Mouse (Mus musculus): ENCODE measurements around the gene Fbxl7. TPM values are rescaled to one million over a fixed set of nuclear protein-coding genes. Genes with fewer than 3 reads are reported as not detected.
A peak's percentile ranks its signal among the peaks of the same experiment; 100 is the strongest.

The Fbxl7 gene
- polyA plus RNA-seq, 1 experiment from 2014 or later, result 7.5 TPM

DNA sequence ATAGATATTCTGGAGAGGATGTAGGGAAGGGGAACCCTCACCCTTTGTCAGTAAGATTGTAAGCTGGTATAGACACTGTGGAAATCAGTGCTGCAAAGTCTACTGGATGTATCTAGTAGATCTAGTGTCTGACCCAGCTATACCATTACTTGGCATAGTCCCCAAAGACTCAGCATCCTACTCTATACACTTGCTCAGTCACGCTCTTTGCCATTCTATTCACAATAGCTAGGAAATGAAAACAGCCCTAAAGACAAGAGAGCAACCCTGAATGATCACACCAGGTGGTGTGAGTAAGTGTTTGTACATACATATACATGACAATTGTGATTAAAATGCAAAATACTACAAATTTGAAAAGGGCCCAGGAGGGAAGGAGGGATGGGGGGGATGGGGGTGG is 23.1 kb downstream of the Fbxl7 start:
- ATAC-seq (no peak), DNase-seq (ENCODE audit: low spot score) (no peak)
- H3K4me3 ChIP-seq (ENCODE audit: low read depth, low read length), result no peak overlapping the region
- H3K9ac ChIP-seq (replicated peaks; ENCODE audit: low read depth), result no peak overlapping the region
- no peak overlapping the region for H3K27ac ChIP-seq (ENCODE audit: low read length)
- no peaks in the 10 kb centered on the region for H3K27me3 ChIP-seq (replicated peaks; ENCODE audit: insufficient read depth, low read length)
- WGBS, result 100% methylated on average over 1 of the region's 1 CpGs
- peaks cover 7% of the 10 kb centered on the region; the same call in 1 of the 2 replicates for H3K4me1 ChIP-seq (ENCODE audit: insufficient read depth, low read depth, low read length)
- H3K36me3 ChIP-seq (ENCODE audit: insufficient read depth, low read length), result no peaks in the 10 kb centered on the region
- TF ChIP-seq CTCF (IDR thresholded peaks at IDR 0.05), result no peak
- no peak for TF ChIP-seq EP300 (IDR thresholded peaks at IDR 0.05)
- H3K9me3 ChIP-seq (ENCODE audit: low read length), result no peaks in the 10 kb centered on the region
- H3K4me2 ChIP-seq (replicated peaks; ENCODE audit: low read depth, low read length), result no peak overlapping the region

DNA sequence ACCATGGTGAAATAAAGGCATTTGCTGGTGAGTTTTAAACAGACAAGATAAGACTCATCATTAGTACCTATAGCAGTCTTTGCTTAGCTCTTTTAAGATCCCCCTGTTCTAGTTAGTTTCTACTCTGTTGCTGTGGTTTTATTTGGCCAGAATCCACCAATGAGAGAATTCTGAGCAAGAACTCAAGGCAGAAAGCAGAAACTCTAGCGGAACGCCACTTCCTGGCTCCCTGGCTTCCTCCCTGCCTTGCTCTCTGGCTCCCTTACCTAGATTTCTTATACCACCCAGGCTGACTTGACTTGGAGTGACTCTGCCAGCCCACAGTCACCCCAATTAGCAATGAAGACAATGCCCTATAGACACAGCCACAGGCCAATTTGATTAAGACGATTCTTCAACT is 26.2 kb downstream of the Fbxl7 start:
- no peak for ATAC-seq
- WGBS, result 67% methylated on average over 3 of the region's 3 CpGs

DNA sequence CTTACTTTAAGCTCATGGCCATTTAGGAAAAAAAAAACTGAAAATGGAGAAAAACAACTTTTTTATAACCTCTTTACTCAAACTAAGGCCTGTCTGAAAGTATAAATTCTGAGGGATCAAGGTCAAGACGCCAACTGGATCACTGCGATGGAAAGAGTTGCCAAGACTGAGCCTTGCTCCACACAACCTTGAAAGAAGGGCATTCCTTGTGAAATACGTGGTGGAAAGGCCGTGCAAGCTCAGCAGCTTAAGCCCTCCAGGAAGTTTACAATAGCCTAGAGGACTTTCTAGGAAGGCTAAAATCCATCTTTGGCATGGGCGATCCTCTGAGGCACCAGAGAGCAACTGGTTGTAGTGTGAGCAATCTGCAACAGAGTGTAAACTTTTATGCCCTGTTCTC is 27.9 kb downstream of the Fbxl7 start:
- Histone ChIP-seq H3K27me3 (replicated peaks; ENCODE audit: insufficient read depth, low read length) (no peaks in the 10 kb centered on the region), H3K4me1 (ENCODE audit: insufficient read depth, low read depth, low read length) (no peaks in the 10 kb centered on the region), H3K9me3 (ENCODE audit: low read length) (no peaks in the 10 kb centered on the region), H3K4me2 (replicated peaks; ENCODE audit: low read depth, low read length) (no peak overlapping the region), H3K27ac (ENCODE audit: low read length) (no peak overlapping the region), H3K4me3 (ENCODE audit: low read depth, low read length) (no peak overlapping the region), H3K9ac (replicated peaks; ENCODE audit: low read depth) (no peak overlapping the region), H3K36me3 (ENCODE audit: insufficient read depth, low read length) (no peaks in the 10 kb centered on the region)
- no peak for ATAC-seq
- DNase-seq (ENCODE audit: low spot score), result peak; percentile 24
- 45% methylated on average over 5 of the region's 5 CpGs for WGBS
- no peak for TF ChIP-seq EP300 (IDR thresholded peaks at IDR 0.05)

More for the DNA sequence above, 26.2 kb downstream of the Fbxl7 start:
- H3K4me2 ChIP-seq (replicated peaks; ENCODE audit: low read depth, low read length), result no peak overlapping the region
- H3K27me3 ChIP-seq (replicated peaks; ENCODE audit: insufficient read depth, low read length), result no peaks in the 10 kb centered on the region
- DNase-seq (ENCODE audit: low spot score), result no peak
- H3K27ac ChIP-seq (ENCODE audit: low read length), result no peak overlapping the region
- H3K4me1 ChIP-seq (ENCODE audit: insufficient read depth, low read depth, low read length), result no peaks in the 10 kb centered on the region
- no peaks in the 10 kb centered on the region for H3K36me3 ChIP-seq (ENCODE audit: insufficient read depth, low read length)
- H3K9me3 ChIP-seq (ENCODE audit: low read length), result no peaks in the 10 kb centered on the region
- H3K4me3 ChIP-seq (ENCODE audit: low read depth, low read length), result no peak overlapping the region
- no peak for TF ChIP-seq EP300 (IDR thresholded peaks at IDR 0.05)
- no peak for TF ChIP-seq CTCF (IDR thresholded peaks at IDR 0.05)
- no peak overlapping the region for H3K9ac ChIP-seq (replicated peaks; ENCODE audit: low read depth)

DNA sequence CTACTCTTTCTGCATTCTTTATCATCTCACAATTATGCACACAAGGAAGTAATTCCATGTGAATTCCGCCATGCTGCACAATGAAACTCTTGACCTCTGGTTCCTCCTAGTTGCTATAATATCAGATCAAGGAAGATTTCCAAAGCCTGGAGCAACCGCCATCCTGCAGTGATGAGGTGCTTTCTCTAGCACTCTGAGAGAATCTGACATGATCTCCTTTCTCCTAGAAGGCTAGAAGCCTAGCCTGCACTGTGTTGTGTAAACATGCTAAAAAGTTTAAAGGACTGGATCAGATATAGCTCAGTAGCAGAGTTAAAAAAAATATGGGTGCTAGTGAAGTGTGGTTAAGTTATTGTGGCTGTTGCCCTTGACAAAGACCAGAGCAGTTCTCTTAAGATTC is 33.2 kb downstream of the Fbxl7 start:
- Histone ChIP-seq H3K9ac (replicated peaks; ENCODE audit: low read depth) (no peak overlapping the region), H3K27ac (ENCODE audit: low read length) (no peak overlapping the region), H3K4me3 (ENCODE audit: low read depth, low read length) (no peak overlapping the region), H3K4me1 (ENCODE audit: insufficient read depth, low read depth, low read length) (no peaks in the 10 kb centered on the region), H3K36me3 (ENCODE audit: insufficient read depth, low read length) (no peaks in the 10 kb centered on the region), H3K4me2 (replicated peaks; ENCODE audit: low read depth, low read length) (no peak overlapping the region), H3K9me3 (ENCODE audit: low read length) (no peaks in the 10 kb centered on the region), H3K27me3 (replicated peaks; ENCODE audit: insufficient read depth, low read length) (no peaks in the 10 kb centered on the region)
- ATAC-seq, result peak; percentile 12; the same call in 1 of the 2 replicates
- peak; percentile 16 for DNase-seq (ENCODE audit: low spot score)
- TF ChIP-seq CTCF (IDR thresholded peaks at IDR 0.05) (no peak), EP300 (IDR thresholded peaks at IDR 0.05) (no peak)
- WGBS, result 57% methylated on average over 2 of the region's 2 CpGs

DNA sequence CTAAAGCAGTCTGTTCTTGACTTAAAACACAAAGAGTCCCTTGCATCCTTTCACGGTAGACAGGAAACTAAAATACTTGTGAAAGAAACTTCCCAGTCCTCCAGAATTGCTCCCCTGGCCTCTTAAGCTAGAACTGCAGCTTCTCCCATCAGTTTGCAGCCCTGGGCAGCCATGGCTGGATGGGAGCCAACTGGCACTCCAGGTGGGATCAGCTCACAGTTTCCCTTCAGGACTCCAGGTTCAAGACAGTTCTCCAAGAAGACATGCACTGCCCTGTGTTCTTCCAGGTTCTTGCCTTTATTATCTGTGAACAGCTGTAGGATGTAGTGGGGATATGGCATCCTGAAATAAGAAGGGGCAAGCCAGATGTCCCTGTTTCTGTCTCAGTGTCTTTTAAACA is 45.8 kb downstream of the Fbxl7 start:
- Histone ChIP-seq H3K4me1 (ENCODE audit: insufficient read depth, low read depth, low read length) (no peaks in the 10 kb centered on the region), H3K27me3 (replicated peaks; ENCODE audit: insufficient read depth, low read length) (no peaks in the 10 kb centered on the region), H3K4me2 (replicated peaks; ENCODE audit: low read depth, low read length) (no peak overlapping the region), H3K4me3 (ENCODE audit: low read depth, low read length) (no peak overlapping the region), H3K9ac (replicated peaks; ENCODE audit: low read depth) (no peak overlapping the region), H3K36me3 (ENCODE audit: insufficient read depth, low read length) (no peaks in the 10 kb centered on the region), H3K27ac (ENCODE audit: low read length) (no peak overlapping the region), H3K9me3 (ENCODE audit: low read length) (no peaks in the 10 kb centered on the region)
- ATAC-seq (no peak), DNase-seq (ENCODE audit: low spot score) (no peak)
- 12% methylated on average over 1 of the region's 1 CpGs for WGBS
- TF ChIP-seq EP300 (IDR thresholded peaks at IDR 0.05) (no peak), CTCF (IDR thresholded peaks at IDR 0.05) (no peak)

DNA sequence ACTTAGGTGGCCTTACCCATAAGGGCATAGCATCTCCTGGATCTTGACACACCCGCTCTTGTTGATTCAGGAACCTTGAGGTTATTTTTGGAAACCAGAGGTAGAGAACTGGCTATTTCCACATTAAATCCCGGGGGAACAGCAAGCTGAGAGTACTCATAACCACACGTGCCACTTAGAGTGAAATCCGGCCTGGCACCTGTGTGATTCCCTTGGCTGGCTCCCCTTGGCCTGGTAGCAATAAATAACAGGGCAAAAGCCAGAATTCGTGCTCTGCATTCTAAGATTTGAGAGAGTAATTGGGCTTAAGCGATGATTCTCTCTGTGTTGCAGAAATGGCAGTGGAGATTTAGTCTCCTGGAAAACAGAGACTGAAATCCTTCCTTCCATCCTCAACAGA is 53.2 kb downstream of the Fbxl7 start:
- DNase-seq (ENCODE audit: low spot score) (no peak), ATAC-seq (no peak)
- Histone ChIP-seq H3K4me1 (ENCODE audit: insufficient read depth, low read depth, low read length) (no peaks in the 10 kb centered on the region), H3K36me3 (ENCODE audit: insufficient read depth, low read length) (no peaks in the 10 kb centered on the region), H3K4me3 (ENCODE audit: low read depth, low read length) (no peak overlapping the region), H3K9ac (replicated peaks; ENCODE audit: low read depth) (no peak overlapping the region), H3K4me2 (replicated peaks; ENCODE audit: low read depth, low read length) (no peak overlapping the region), H3K9me3 (ENCODE audit: low read length) (no peaks in the 10 kb centered on the region), H3K27ac (ENCODE audit: low read length) (no peak overlapping the region), H3K27me3 (replicated peaks; ENCODE audit: insufficient read depth, low read length) (no peaks in the 10 kb centered on the region)
- TF ChIP-seq CTCF (IDR thresholded peaks at IDR 0.05), result no peak
- no peak for TF ChIP-seq EP300 (IDR thresholded peaks at IDR 0.05)
- 66% methylated on average over 6 of the region's 6 CpGs for WGBS

DNA sequence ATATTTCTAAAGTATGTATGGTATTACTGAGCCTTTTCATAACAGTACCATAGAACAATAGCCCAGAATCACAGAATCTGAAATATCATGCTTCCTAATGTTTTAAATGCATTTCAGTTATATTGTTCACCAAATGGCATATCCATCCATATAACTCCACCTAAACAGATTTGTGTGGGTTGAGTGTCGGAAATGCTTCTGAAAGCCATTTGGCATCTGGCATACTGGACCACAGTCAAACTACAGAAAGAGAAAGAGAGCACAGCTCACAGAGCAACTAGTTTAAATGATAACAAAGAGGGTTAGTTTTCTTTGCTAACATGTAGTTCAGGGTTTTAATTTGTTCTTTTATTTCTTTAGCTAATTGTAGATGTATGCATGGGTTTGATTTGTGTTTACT is 57.0 kb downstream of the Fbxl7 start:
- 93% methylated on average over 1 of the region's 1 CpGs for WGBS

More for the DNA sequence above, 57.0 kb downstream of the Fbxl7 start:
- H3K27me3 ChIP-seq (replicated peaks; ENCODE audit: insufficient read depth, low read length), result no peaks in the 10 kb centered on the region
- no peak overlapping the region for H3K27ac ChIP-seq (ENCODE audit: low read length)
- H3K4me3 ChIP-seq (ENCODE audit: low read depth, low read length), result no peak overlapping the region
- H3K4me2 ChIP-seq (replicated peaks; ENCODE audit: low read depth, low read length), result no peak overlapping the region
- H3K9me3 ChIP-seq (ENCODE audit: low read length), result no peaks in the 10 kb centered on the region
- no peaks in the 10 kb centered on the region for H3K36me3 ChIP-seq (ENCODE audit: insufficient read depth, low read length)
- ATAC-seq (no peak), DNase-seq (ENCODE audit: low spot score) (no peak)
- H3K4me1 ChIP-seq (ENCODE audit: insufficient read depth, low read depth, low read length), result no peaks in the 10 kb centered on the region
- TF ChIP-seq CTCF (IDR thresholded peaks at IDR 0.05) (no peak), EP300 (IDR thresholded peaks at IDR 0.05) (no peak)
- no peak overlapping the region for H3K9ac ChIP-seq (replicated peaks; ENCODE audit: low read depth)

Data from lung, postnatal 0 days (tissue).